Comparison of ENCODE assay signal across 21 mouse cellular contexts in genomic region chr2:159235000-159235399, GRCm38 (mm10).
A peak's percentile ranks its signal among the peaks of the same experiment; 100 is the strongest.
DNase-seq lines count a peak whose midpoint lies in the region; ATAC-seq and TF ChIP-seq lines count a peak whose summit lies in the region.
"Had no signal": no experiment of that assay in that cellular context is flagged by ENCODE, and none has a peak within 500 bp of the region (broad histone marks: within the 10 kb centered on the region; RNA-seq: fewer than 3 reads in every experiment).

No protein-coding gene starts in this region.

- peak; percentile 5 to 21 for DNase-seq in frontal cortex, postnatal 10 days (ENCODE audit: low spot score in 2 of 2)
- no peak for DNase-seq in frontal cortex, postnatal 25 days (ENCODE audit: low spot score in 2 of 2)
- no peak for DNase-seq in midbrain, embryonic 10.5 days (ENCODE audit: low spot score)
- DNase-seq in brain, embryonic 14.5 days (ENCODE audit: low read depth), result peak; percentile 90
- peak; percentile 22 for DNase-seq in forebrain, postnatal 0 days
- no peak for DNase-seq in adrenal gland, adult 2 months
- no peak for DNase-seq in right cerebral cortex, adult 2 months (ENCODE audit: low spot score in 2 of 2)
- DNase-seq: adrenal gland, postnatal 10 days; cerebellum, adult 9-10 months; gastrocnemius, postnatal 36 days; heart, postnatal 14 days; kidney, adult 18-20 months; kidney, postnatal 14 days; liver, postnatal 0 days; lung, postnatal 14 days; thymus, adult 2 months had no signal

- H3K4me1 ChIP-seq in midbrain, embryonic 13.5 days (replicated peaks), result peaks cover 6% of the 10 kb centered on the region; the same call in 1 of the 2 replicates
- H3K4me1 ChIP-seq in midbrain, embryonic 10.5 days, result peaks cover 7% of the 10 kb centered on the region
- no peaks in the 10 kb centered on the region for H3K4me1 ChIP-seq in forebrain, postnatal 0 days (ENCODE audit: insufficient read depth)
- H3K4me1 ChIP-seq: limb, embryonic 15.5 days; stomach, embryonic 15.5 days had no signal

- TF ChIP-seq POLR2A in brain, embryonic 14.5 days (IDR thresholded peaks at IDR 0.05; ENCODE audit: borderline replicate concordance, extremely low read depth, insufficient read depth, insufficient read length, poor library complexity, severe bottlenecking), result no peak

- H3K27ac ChIP-seq in midbrain, embryonic 13.5 days, result no peak overlapping the region
- no peak overlapping the region for H3K27ac ChIP-seq in midbrain, embryonic 10.5 days (replicated peaks)
- H3K27ac ChIP-seq in forebrain, postnatal 0 days (ENCODE audit: low read depth, low read length), result no peak overlapping the region
- H3K27ac ChIP-seq: heart, embryonic 10.5 days; hindbrain, postnatal 0 days; limb, embryonic 15.5 days; stomach, embryonic 15.5 days had no signal

- H3K36me3 ChIP-seq in midbrain, embryonic 13.5 days, result no peaks in the 10 kb centered on the region
- H3K36me3 ChIP-seq in midbrain, embryonic 10.5 days, result no peaks in the 10 kb centered on the region
- no peaks in the 10 kb centered on the region for H3K36me3 ChIP-seq in forebrain, postnatal 0 days (ENCODE audit: insufficient read depth)
- H3K36me3 ChIP-seq: heart, embryonic 10.5 days; limb, embryonic 15.5 days; stomach, embryonic 15.5 days had no signal

- no peak overlapping the region for H3K4me2 ChIP-seq in midbrain, embryonic 13.5 days (replicated peaks)
- H3K4me2 ChIP-seq in forebrain, postnatal 0 days (ENCODE audit: low read depth), result no peak overlapping the region
- H3K4me2 ChIP-seq: limb, embryonic 15.5 days; stomach, embryonic 15.5 days had no signal

- no peak overlapping the region for H3K9ac ChIP-seq in midbrain, embryonic 13.5 days (replicated peaks)
- no peak overlapping the region for H3K9ac ChIP-seq in forebrain, postnatal 0 days
- H3K9ac ChIP-seq: limb, embryonic 15.5 days; liver, postnatal 0 days; stomach, embryonic 15.5 days had no signal

- H3K27me3 ChIP-seq in midbrain, embryonic 13.5 days, result no peaks in the 10 kb centered on the region
- no peaks in the 10 kb centered on the region for H3K27me3 ChIP-seq in midbrain, embryonic 10.5 days (ENCODE audit: low read depth, poor library complexity, severe bottlenecking)
- H3K27me3 ChIP-seq in forebrain, postnatal 0 days (ENCODE audit: insufficient read depth, low read length), result no peaks in the 10 kb centered on the region
- H3K27me3 ChIP-seq: limb, embryonic 15.5 days; stomach, embryonic 15.5 days had no signal

- no peak for TF ChIP-seq CTCF in brain, embryonic 14.5 days (IDR thresholded peaks at IDR 0.05; ENCODE audit: borderline replicate concordance, extremely low read depth, insufficient read depth, insufficient read length)
- no peak for TF ChIP-seq CTCF in forebrain, postnatal 0 days (IDR thresholded peaks at IDR 0.05; ENCODE audit: low read depth)

- no peaks in the 10 kb centered on the region for H3K9me3 ChIP-seq in midbrain, embryonic 13.5 days
- no peaks in the 10 kb centered on the region for H3K9me3 ChIP-seq in midbrain, embryonic 10.5 days (replicated peaks)
- no peaks in the 10 kb centered on the region for H3K9me3 ChIP-seq in forebrain, postnatal 0 days (ENCODE audit: low read length)
- H3K9me3 ChIP-seq: heart, embryonic 10.5 days; limb, embryonic 15.5 days; stomach, embryonic 15.5 days had no signal

- 17% methylated on average over 6 of the region's 6 CpGs for WGBS in midbrain, embryonic 13.5 days
- 30% methylated on average over 6 of the region's 6 CpGs for WGBS in midbrain, embryonic 10.5 days
- WGBS in forebrain, postnatal 0 days, result 16% methylated on average over 6 of the region's 6 CpGs

- peak; percentile 77; the same call in 1 of the 2 replicates for ATAC-seq in midbrain, embryonic 13.5 days
- ATAC-seq in forebrain, postnatal 0 days, result peak; percentile 81
- ATAC-seq: hindbrain, postnatal 0 days; liver, postnatal 0 days had no signal

- no peak overlapping the region for H3K4me3 ChIP-seq in midbrain, embryonic 13.5 days (replicated peaks)
- no peak overlapping the region for H3K4me3 ChIP-seq in midbrain, embryonic 10.5 days
- H3K4me3 ChIP-seq in forebrain, postnatal 0 days (ENCODE audit: low read depth, low read length), result no peak overlapping the region
- H3K4me3 ChIP-seq: heart, embryonic 10.5 days; limb, embryonic 15.5 days; stomach, embryonic 15.5 days had no signal

Comparison
In these comparisons a context has a peak if more than half of its experiments do, and no peak if none do; other contexts are left out.
1. DNase-seq: peak in frontal cortex, postnatal 10 days (2 of 2), brain, embryonic 14.5 days (single experiment) and forebrain, postnatal 0 days (single experiment); none in frontal cortex, postnatal 25 days (0 of 2), midbrain, embryonic 10.5 days (single experiment), adrenal gland, adult 2 months (single experiment) and right cerebral cortex, adult 2 months (0 of 2).